Mouse (Mus musculus) stomach, postnatal 0 days (tissue): ENCODE data around the gene Abtb2. TPM values are rescaled to one million over a fixed set of nuclear protein-coding genes. Genes with fewer than 3 reads are reported as not detected.

Experiments used
- ATAC-seq: fragments of 200-750 bp; cut with Nextera tagmentation; 2 replicates; pipeline ENCODE4 v1.8.0; 2017; ENCODE audit not compliant: low FRiP score, low TSS enrichment
- DNase-seq: peaks from one replicate; pipeline ENCODE4 v3.0.0-alpha.2; 2016; ENCODE audit warnings: low spot score
- H3K27ac ChIP-seq: fragments of 300-500 bp; sonication (generic); replicated peaks from 2 replicates; pipeline ENCODE4 v1.5.1; 2014; ENCODE audit warnings: mild to moderate bottlenecking, control low read depth
- H3K27me3 ChIP-seq: fragments of 300-500 bp; sonication (generic); 2 replicates; pipeline ENCODE4 v1.6.1; 2014; ENCODE audit warnings: low read length; ENCODE audit not compliant: control insufficient read depth, insufficient read depth
- H3K36me3 ChIP-seq: fragments of 300-500 bp; sonication (generic); 2 replicates; pipeline ENCODE4 v1.6.1; 2014; ENCODE audit warnings: low read length, mixed read lengths; ENCODE audit not compliant: control insufficient read depth, insufficient read depth
- H3K4me1 ChIP-seq: fragments of 300-500 bp; sonication (generic); replicated peaks from 2 replicates; pipeline ENCODE4 v1.6.1; 2014; ENCODE audit warnings: antibody characterized with exemption; ENCODE audit not compliant: control insufficient read depth, insufficient read depth
- H3K4me2 ChIP-seq: fragments of 300-500 bp; sonication (generic); replicated peaks from 2 replicates; pipeline ENCODE4 v1.6.1; 2014; ENCODE audit warnings: low read depth, mild to moderate bottlenecking, control low read depth, moderate library complexity
- H3K4me3 ChIP-seq: fragments of 300-500 bp; sonication (generic); 2 replicates; pipeline ENCODE4 v1.5.1; 2014; ENCODE audit warnings: low read depth, low read length, control low read depth
- H3K9ac ChIP-seq: fragments of 300-500 bp; sonication (generic); 2 replicates; pipeline ENCODE4 v1.6.1; 2014; ENCODE audit warnings: mild to moderate bottlenecking, low read length, control low read depth, mixed read lengths
- H3K9me3 ChIP-seq: fragments of 300-500 bp; sonication (generic); 2 replicates; pipeline ENCODE4 v1.6.1; 2016; ENCODE audit warnings: low read length; ENCODE audit not compliant: control insufficient read depth
- CTCF ChIP-seq: IDR thresholded peaks from 2 replicates; pipeline ENCODE4 v1.5.1; 2016; ENCODE audit warnings: antibody characterized with exemption, low read depth, mild to moderate bottlenecking, moderate library complexity
- EP300 ChIP-seq: optimal IDR thresholded peaks from 2 replicates; pipeline ENCODE3; 2016; ENCODE audit warnings: antibody characterized with exemption
- WGBS: fragments of 180-500 bp; shearing (Covaris S2); extraction: QIAGEN DNeasy Blood & Tissue Kit; methylation state at CpG from one replicate; pipeline ENCODE4 v1.1.7; 2014; 5-methylcytosine and 5-hydroxymethylcytosine counted together
- polyA plus RNA-seq: library from polyadenylated mRNA; unstranded; fragments of >200 nt; fragmentation: Nextera tagmentation; extraction: Ambion mirVana; gene quantifications from 2 replicates; pipeline ENCODE4 v1.2.1, GENCODE M21; 2015

Abtb2 gene
- polyA plus RNA-seq, 1 experiment from 2014 or later = 4.0 TPM

DNA sequence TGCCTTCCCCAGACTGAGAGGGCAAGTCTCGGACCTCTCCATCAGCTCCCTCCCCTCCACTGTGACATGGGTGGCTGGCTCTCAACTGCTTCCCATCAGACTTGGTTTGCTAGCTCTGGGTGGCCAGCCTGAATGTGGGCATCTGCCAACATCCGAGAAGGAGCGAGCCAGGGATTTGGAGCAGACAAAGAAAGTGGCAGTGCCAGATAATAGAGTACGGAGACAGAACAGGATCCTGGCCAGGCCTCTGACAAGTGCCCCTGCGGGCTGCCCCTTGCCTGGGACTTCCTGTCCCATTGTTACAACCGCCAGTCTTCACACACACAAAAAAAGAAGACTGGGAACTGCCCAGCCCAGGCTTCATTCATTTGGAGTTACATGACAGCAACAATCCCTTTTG, 124.3 kb downstream of the Abtb2 start:
- no peak overlapping the region for H3K4me2 ChIP-seq
- TF ChIP-seq CTCF (no peak), EP300 (no peak)
- H3K4me1 ChIP-seq = 0 out of 2 replicates have a peak, but pooled peaks cover 1% of the 10 kb centered on the region
- no peak overlapping the region for H3K4me3 ChIP-seq
- H3K9me3 ChIP-seq = no peaks in the 10 kb centered on the region
- ATAC-seq (peak; percentile 8; the same call in 1 of the 2 replicates), DNase-seq (no peak)
- 27% methylated on average over 6 of the region's 6 CpGs for WGBS
- peak overlapping the region; percentile 40; the same call in 1 of the 2 replicates for H3K27ac ChIP-seq
- no peaks in the 10 kb centered on the region for H3K36me3 ChIP-seq
- no peaks in the 10 kb centered on the region for H3K27me3 ChIP-seq
- H3K9ac ChIP-seq = no peak overlapping the region

DNA sequence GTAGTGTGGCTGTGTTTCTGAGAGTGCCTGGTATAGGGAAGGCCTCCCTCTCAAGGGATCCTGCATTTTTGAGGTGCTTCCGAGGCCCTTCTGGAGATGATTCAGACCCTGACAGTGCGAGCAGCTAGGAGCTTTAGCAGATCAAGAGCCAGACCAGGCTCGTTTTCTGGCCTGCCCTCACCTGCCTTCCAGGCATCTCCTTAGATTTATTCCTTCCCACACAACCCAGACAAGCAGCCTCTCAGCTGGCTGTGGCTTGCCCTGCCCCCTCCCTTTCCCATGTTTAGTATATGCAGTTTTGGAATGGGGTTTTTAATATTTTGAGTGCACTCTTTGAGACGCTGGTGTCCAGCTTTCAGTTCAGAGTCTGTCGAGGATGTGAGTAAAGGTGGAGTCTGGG, 124.7 kb downstream of the Abtb2 start:
- TF ChIP-seq EP300 (no peak), CTCF (no peak)
- Histone ChIP-seq H3K4me2 (no peak overlapping the region), H3K27ac (no peak overlapping the region; the same call in 1 of the 2 replicates), H3K9me3 (no peaks in the 10 kb centered on the region), H3K9ac (no peak overlapping the region), H3K4me3 (no peak overlapping the region), H3K4me1 (no peaks in the 10 kb centered on the region), H3K27me3 (no peaks in the 10 kb centered on the region), H3K36me3 (no peaks in the 10 kb centered on the region)
- 49% methylated on average over 5 of the region's 5 CpGs for WGBS
- ATAC-seq (peak; percentile 32; the same call in 1 of the 2 replicates), DNase-seq (no peak)

DNA sequence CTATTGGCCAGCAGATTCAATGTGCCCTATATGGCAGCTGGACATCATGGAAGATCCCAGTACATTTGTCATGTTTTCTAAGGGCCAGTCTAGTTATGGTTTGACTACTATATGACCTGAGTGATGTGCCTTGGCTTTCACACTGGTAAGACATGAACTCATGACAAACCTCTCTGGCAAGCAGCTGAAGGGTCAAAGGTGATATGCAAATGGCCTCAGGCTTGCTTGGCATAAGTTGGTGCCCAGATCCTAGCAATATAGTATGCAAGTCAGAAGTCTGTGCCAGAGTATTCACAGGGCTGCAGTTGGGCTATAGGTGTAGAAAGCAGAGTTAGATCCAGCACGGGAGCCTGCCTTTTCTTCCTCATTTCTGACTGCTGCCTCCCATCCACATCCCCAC, 125.2 kb downstream of the Abtb2 start:
- no peak for TF ChIP-seq EP300
- TF ChIP-seq CTCF = no peak
- no peaks in the 10 kb centered on the region for H3K36me3 ChIP-seq
- DNase-seq (no peak), ATAC-seq (no peak)
- WGBS = 57% methylated on average over 1 of the region's 1 CpGs
- H3K4me2 ChIP-seq = no peak overlapping the region
- H3K27me3 ChIP-seq = no peaks in the 10 kb centered on the region
- no peak overlapping the region for H3K9ac ChIP-seq
- no peaks in the 10 kb centered on the region for H3K4me1 ChIP-seq
- no peak overlapping the region for H3K27ac ChIP-seq
- H3K9me3 ChIP-seq = no peaks in the 10 kb centered on the region
- H3K4me3 ChIP-seq = no peak overlapping the region

DNA sequence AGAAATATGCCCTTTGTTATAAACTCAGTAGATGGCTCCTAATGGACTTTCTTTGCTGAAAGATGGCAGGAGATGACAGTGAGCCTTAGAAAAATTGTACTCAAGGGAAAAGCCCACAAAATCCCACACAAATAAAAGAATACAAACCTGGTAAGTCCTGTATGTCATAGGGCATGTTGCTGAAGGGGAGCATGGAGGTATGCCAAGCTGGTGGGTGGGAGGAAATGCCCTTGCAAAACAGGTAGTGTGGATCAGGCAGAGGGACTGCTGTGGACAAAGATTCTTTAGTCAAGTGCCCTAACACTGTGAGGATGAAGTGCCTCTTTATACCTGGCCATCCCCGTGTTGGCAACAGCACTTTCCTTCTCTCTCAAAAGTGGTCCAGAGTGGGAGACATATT, 126.7 kb downstream of the Abtb2 start:
- no peak for ATAC-seq
- H3K27me3 ChIP-seq = no peaks in the 10 kb centered on the region
- H3K4me2 ChIP-seq = no peak overlapping the region
- H3K4me1 ChIP-seq = no peaks in the 10 kb centered on the region
- H3K36me3 ChIP-seq = no peaks in the 10 kb centered on the region
- WGBS = 92% methylated on average over 1 of the region's 1 CpGs
- H3K4me3 ChIP-seq = no peak overlapping the region
- no peak for DNase-seq
- no peaks in the 10 kb centered on the region for H3K9me3 ChIP-seq
- H3K27ac ChIP-seq = no peak overlapping the region
- TF ChIP-seq EP300 (no peak), CTCF (no peak)
- H3K9ac ChIP-seq = no peak overlapping the region

DNA sequence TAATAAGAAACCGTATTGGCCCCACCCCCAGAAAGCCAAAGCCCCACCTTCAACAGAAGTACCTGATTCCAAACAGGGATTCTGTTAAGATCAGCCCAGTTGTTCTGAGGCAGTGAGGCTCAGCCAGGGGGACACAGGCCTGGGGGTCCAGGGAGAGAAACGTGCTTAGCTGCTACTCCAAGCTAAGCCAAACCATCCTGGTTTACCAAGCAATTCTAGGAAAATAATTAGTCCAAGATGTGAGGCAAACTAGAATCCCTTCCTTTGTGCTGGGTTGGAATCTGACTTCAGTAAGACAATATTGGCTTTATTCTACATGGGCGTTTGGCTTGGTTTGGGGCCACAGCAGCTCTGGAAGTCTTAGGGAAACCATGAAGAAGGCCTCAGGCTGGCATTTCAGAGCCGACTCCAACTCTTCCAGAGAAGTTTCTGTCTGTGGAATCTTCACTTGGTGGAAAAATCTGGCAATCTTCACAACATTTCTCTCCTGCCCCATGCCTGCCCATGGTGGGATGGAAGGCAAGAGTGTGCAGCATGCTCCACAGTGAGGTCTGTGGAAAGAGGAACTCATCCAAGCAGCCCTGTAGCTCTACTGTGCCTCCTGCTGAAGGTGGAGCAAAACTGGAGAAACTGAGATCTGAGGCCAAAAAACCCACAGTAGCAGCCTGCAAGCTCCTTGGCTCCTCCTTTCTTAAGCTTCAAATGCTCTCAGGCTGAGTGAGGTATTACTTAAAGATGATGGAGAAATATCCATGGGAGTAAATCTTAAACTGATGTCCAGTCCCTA, 128.9 kb downstream of the Abtb2 start:
- Histone ChIP-seq H3K4me1 (no peaks in the 10 kb centered on the region), H3K4me3 (no peak overlapping the region), H3K4me2 (no peak overlapping the region), H3K27ac (no peak overlapping the region), H3K9ac (no peak overlapping the region), H3K36me3 (no peaks in the 10 kb centered on the region), H3K9me3 (no peaks in the 10 kb centered on the region), H3K27me3 (no peaks in the 10 kb centered on the region)
- DNase-seq (no peak), ATAC-seq (no peak)
- no peak for TF ChIP-seq CTCF
- TF ChIP-seq EP300 = no peak
- 83% methylated on average over 4 of the region's 4 CpGs for whole genome bisulfite sequencing

DNA sequence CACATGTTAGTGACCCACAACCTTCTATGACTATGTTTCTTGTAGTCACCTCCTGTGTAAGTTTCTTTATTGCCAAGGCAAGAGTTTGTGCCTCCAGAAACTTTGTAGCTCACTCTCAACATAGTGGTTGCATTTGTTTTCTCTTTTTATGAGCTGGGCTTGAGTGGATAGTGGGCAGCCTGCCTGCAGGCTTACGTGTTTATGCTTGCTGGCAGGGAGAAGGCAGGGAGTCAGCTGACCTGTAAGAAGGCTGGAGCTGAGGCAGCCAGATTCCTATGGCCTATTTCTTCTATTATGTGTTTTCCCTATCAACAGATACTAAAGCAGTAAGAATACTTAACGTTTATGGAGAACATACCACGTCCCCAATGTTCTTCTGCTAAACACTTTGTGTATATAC, 130.1 kb downstream of the Abtb2 start:
- Histone ChIP-seq H3K4me3 (no peak overlapping the region), H3K36me3 (no peaks in the 10 kb centered on the region), H3K4me2 (no peak overlapping the region), H3K9me3 (no peaks in the 10 kb centered on the region), H3K27me3 (no peaks in the 10 kb centered on the region), H3K4me1 (no peaks in the 10 kb centered on the region), H3K27ac (0 out of 2 replicates have a peak overlapping the region, but pooled peaks have one; percentile 8), H3K9ac (no peak overlapping the region)
- no peak; the same call in 1 of the 2 replicates for ATAC-seq
- no peak for TF ChIP-seq CTCF
- WGBS = 44% methylated on average over 3 of the region's 3 CpGs
- no peak for DNase-seq
